Mouse (Mus musculus): ENCODE measurements around the gene Grik1. TPM values are rescaled to one million over a fixed set of nuclear protein-coding genes. Genes with fewer than 3 reads are reported as not detected.

Grik1 gene
- polyA plus RNA-seq, 1 experiment, result not detected

DNA sequence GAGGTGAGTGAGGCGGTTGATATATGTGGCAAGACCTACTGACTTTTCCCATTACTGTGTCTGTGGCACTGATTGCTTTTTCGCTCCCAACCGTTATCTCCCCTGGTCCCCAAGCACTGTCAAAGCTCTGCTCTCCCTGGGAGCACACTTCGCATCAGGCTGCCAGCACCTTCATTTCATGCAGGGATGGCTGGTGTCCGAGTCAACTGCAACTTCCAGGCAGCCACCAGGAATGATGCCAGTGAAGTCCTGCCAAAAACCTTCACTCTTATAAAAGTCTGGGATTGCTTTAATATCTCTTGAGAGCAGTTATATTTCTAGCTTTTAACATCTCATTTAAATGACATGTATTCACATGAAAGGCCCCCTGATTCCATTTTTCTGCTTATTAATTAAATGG, 215.3 kb downstream of the Grik1 start:
- Histone ChIP-seq H3K36me3 (ENCODE audit: control insufficient read depth, insufficient read depth) (no peaks in the 10 kb centered on the region), H3K79me3 (ENCODE audit: low read depth) (no peaks in the 10 kb centered on the region), H3K79me2 (ENCODE audit: control insufficient read depth, insufficient read depth) (no peaks in the 10 kb centered on the region), H3ac (ENCODE audit: control insufficient read depth, insufficient read length, low read depth) (no peak overlapping the region), H3K27me3 (ENCODE audit: control insufficient read depth, insufficient read depth, insufficient read length) (no peaks in the 10 kb centered on the region), H3K4me3 (ENCODE audit: insufficient read depth, poor library complexity, severe bottlenecking) (no peak overlapping the region)
- no peak for TF ChIP-seq FOSL1 (IDR thresholded peaks at IDR 0.05; ENCODE audit: insufficient read depth, low read length, poor library complexity, severe bottlenecking)
- TF ChIP-seq USF1 (IDR thresholded peaks at IDR 0.05; ENCODE audit: low read depth), result no peak
- no peak for TF ChIP-seq MAX (IDR thresholded peaks at IDR 0.05)
- no peak for TF ChIP-seq MYOD1 (IDR thresholded peaks at IDR 0.05; ENCODE audit: control insufficient read depth, insufficient read length, low read depth)
- TF ChIP-seq CTCF (IDR thresholded peaks at IDR 0.05; ENCODE audit: control insufficient read depth, insufficient read depth, insufficient read length), result no peak
- TF ChIP-seq MYOG (IDR thresholded peaks at IDR 0.05; ENCODE audit: control insufficient read depth, extremely low read depth, insufficient read length), result no peak
- TF ChIP-seq CEBPB (IDR thresholded peaks at IDR 0.05; ENCODE audit: low read depth), result no peak

DNA sequence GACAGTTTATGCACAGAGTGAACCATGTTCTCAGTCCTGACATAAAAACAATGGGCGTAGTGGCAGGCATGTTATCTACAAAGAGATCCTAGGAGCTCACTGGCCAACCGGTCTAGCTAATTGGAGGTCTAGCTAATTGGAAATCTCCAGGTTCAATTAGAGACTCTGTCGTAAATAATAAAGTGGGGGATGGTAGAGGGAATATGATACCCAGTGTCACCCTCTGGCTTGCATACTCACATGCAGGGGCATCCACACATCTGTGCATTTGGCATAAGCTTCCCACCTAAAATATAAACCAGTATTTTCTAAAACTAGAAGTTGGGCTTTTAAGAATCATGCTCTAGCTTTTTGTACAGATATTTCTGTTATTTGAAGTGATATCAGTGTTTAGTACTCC, 229.1 kb downstream of the Grik1 start:
- Histone ChIP-seq H3K27me3 (ENCODE audit: control insufficient read depth, insufficient read depth, insufficient read length) (no peaks in the 10 kb centered on the region), H3K79me3 (ENCODE audit: low read depth) (no peaks in the 10 kb centered on the region), H3K79me2 (ENCODE audit: control insufficient read depth, insufficient read depth) (no peaks in the 10 kb centered on the region), H3K36me3 (ENCODE audit: control insufficient read depth, insufficient read depth) (no peaks in the 10 kb centered on the region), H3K4me3 (ENCODE audit: insufficient read depth, poor library complexity, severe bottlenecking) (no peak overlapping the region), H3ac (ENCODE audit: control insufficient read depth, insufficient read length, low read depth) (no peak overlapping the region)
- TF ChIP-seq MYOD1 (IDR thresholded peaks at IDR 0.05; ENCODE audit: control insufficient read depth, insufficient read length, low read depth) (no peak), CTCF (IDR thresholded peaks at IDR 0.05; ENCODE audit: control insufficient read depth, insufficient read depth, insufficient read length) (no peak), MAX (IDR thresholded peaks at IDR 0.05) (no peak), CEBPB (IDR thresholded peaks at IDR 0.05; ENCODE audit: low read depth) (no peak), FOSL1 (IDR thresholded peaks at IDR 0.05; ENCODE audit: insufficient read depth, low read length, poor library complexity, severe bottlenecking) (no peak), MYOG (IDR thresholded peaks at IDR 0.05; ENCODE audit: control insufficient read depth, extremely low read depth, insufficient read length) (no peak), USF1 (IDR thresholded peaks at IDR 0.05; ENCODE audit: low read depth) (no peak)

DNA sequence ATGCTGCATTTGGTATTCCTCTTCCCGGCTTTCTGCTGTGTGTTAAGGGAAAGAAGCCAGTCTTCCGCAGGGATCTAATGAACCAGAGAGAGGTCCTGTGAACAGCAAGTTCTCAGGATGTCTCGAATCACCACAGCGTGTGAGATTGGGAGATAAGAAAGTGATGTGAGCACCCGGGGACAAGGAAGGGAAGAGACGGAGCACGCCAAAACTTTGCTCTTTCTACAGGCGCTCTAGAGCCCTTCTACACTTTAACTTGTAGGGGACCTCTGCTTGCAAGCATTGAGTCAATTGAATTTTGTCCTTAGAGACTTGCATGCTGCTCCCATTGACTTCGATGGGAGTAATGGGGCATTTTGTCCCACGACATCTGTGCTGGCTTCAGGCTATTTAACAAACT, 241.9 kb downstream of the Grik1 start:
- TF ChIP-seq CEBPB (IDR thresholded peaks at IDR 0.05; ENCODE audit: low read depth) (no peak), FOSL1 (IDR thresholded peaks at IDR 0.05; ENCODE audit: insufficient read depth, low read length, poor library complexity, severe bottlenecking) (no peak), MAX (IDR thresholded peaks at IDR 0.05) (no peak), MYOD1 (IDR thresholded peaks at IDR 0.05; ENCODE audit: control insufficient read depth, insufficient read length, low read depth) (no peak), MYOG (IDR thresholded peaks at IDR 0.05; ENCODE audit: control insufficient read depth, extremely low read depth, insufficient read length) (no peak), CTCF (IDR thresholded peaks at IDR 0.05; ENCODE audit: control insufficient read depth, insufficient read depth, insufficient read length) (no peak), USF1 (IDR thresholded peaks at IDR 0.05; ENCODE audit: low read depth) (no peak)
- H3K4me3 ChIP-seq (ENCODE audit: insufficient read depth, poor library complexity, severe bottlenecking), result no peak overlapping the region
- no peaks in the 10 kb centered on the region for H3K79me3 ChIP-seq (ENCODE audit: low read depth)
- H3ac ChIP-seq (ENCODE audit: control insufficient read depth, insufficient read length, low read depth), result no peak overlapping the region
- H3K27me3 ChIP-seq (ENCODE audit: control insufficient read depth, insufficient read depth, insufficient read length), result no peaks in the 10 kb centered on the region
- H3K36me3 ChIP-seq (ENCODE audit: control insufficient read depth, insufficient read depth), result no peaks in the 10 kb centered on the region
- no peaks in the 10 kb centered on the region for H3K79me2 ChIP-seq (ENCODE audit: control insufficient read depth, insufficient read depth)

GRCm38 (mm10) chr16:88044321-88044720, 245.7 kb downstream of the Grik1 start:
- TF ChIP-seq CTCF (IDR thresholded peaks at IDR 0.05; ENCODE audit: control insufficient read depth, insufficient read depth, insufficient read length) (no peak), FOSL1 (IDR thresholded peaks at IDR 0.05; ENCODE audit: insufficient read depth, low read length, poor library complexity, severe bottlenecking) (no peak), CEBPB (IDR thresholded peaks at IDR 0.05; ENCODE audit: low read depth) (no peak), MYOG (IDR thresholded peaks at IDR 0.05; ENCODE audit: control insufficient read depth, extremely low read depth, insufficient read length) (no peak), MAX (IDR thresholded peaks at IDR 0.05) (no peak), MYOD1 (IDR thresholded peaks at IDR 0.05; ENCODE audit: control insufficient read depth, insufficient read length, low read depth) (no peak), USF1 (IDR thresholded peaks at IDR 0.05; ENCODE audit: low read depth) (no peak)
- Histone ChIP-seq H3K27me3 (ENCODE audit: control insufficient read depth, insufficient read depth, insufficient read length) (no peaks in the 10 kb centered on the region), H3K79me2 (ENCODE audit: control insufficient read depth, insufficient read depth) (no peaks in the 10 kb centered on the region), H3ac (ENCODE audit: control insufficient read depth, insufficient read length, low read depth) (no peak overlapping the region), H3K4me3 (ENCODE audit: insufficient read depth, poor library complexity, severe bottlenecking) (no peak overlapping the region), H3K36me3 (ENCODE audit: control insufficient read depth, insufficient read depth) (no peaks in the 10 kb centered on the region), H3K79me3 (ENCODE audit: low read depth) (no peaks in the 10 kb centered on the region)

DNA sequence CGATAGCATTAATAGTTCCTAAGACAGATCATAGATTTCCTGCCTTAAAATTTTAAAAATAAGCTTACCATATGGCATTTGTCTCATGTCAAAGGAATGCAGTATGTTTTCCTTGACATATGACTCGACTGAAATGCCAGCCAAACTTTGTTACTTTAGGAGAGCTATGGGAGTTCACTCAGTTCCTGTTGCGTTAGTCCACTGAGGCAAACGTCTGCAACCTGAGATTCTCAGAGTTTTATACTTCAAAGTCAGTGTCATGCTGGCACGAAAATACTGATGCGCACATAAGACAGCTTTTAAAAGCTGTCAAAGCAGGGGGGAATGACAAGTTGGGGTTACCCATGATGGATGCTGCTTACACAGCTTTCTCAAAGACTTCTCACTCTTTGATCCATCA, 247.6 kb downstream of the Grik1 start:
- no peaks in the 10 kb centered on the region for H3K36me3 ChIP-seq (ENCODE audit: control insufficient read depth, insufficient read depth)
- no peak overlapping the region for H3ac ChIP-seq (ENCODE audit: control insufficient read depth, insufficient read length, low read depth)
- H3K79me3 ChIP-seq (ENCODE audit: low read depth), result no peaks in the 10 kb centered on the region
- H3K4me3 ChIP-seq (ENCODE audit: insufficient read depth, poor library complexity, severe bottlenecking), result no peak overlapping the region
- H3K79me2 ChIP-seq (ENCODE audit: control insufficient read depth, insufficient read depth), result no peaks in the 10 kb centered on the region
- H3K27me3 ChIP-seq (ENCODE audit: control insufficient read depth, insufficient read depth, insufficient read length), result no peaks in the 10 kb centered on the region
- TF ChIP-seq CTCF (IDR thresholded peaks at IDR 0.05; ENCODE audit: control insufficient read depth, insufficient read depth, insufficient read length) (no peak), FOSL1 (IDR thresholded peaks at IDR 0.05; ENCODE audit: insufficient read depth, low read length, poor library complexity, severe bottlenecking) (no peak), CEBPB (IDR thresholded peaks at IDR 0.05; ENCODE audit: low read depth) (no peak)

GRCm38 (mm10) chr16:88038503-88039091, 251.5 kb downstream of the Grik1 start:
- TF ChIP-seq MAX (IDR thresholded peaks at IDR 0.05) (no peak), MYOD1 (IDR thresholded peaks at IDR 0.05; ENCODE audit: control insufficient read depth, insufficient read length, low read depth) (no peak), MYOG (IDR thresholded peaks at IDR 0.05; ENCODE audit: control insufficient read depth, extremely low read depth, insufficient read length) (no peak), CTCF (IDR thresholded peaks at IDR 0.05; ENCODE audit: control insufficient read depth, insufficient read depth, insufficient read length) (no peak), CEBPB (IDR thresholded peaks at IDR 0.05; ENCODE audit: low read depth) (no peak), FOSL1 (IDR thresholded peaks at IDR 0.05; ENCODE audit: insufficient read depth, low read length, poor library complexity, severe bottlenecking) (no peak), USF1 (IDR thresholded peaks at IDR 0.05; ENCODE audit: low read depth) (no peak)
- H3K4me3 ChIP-seq (ENCODE audit: insufficient read depth, poor library complexity, severe bottlenecking), result no peak overlapping the region

More at GRCm38 (mm10) chr16:88038503-88039091, 251.5 kb downstream of the Grik1 start:
- no peaks in the 10 kb centered on the region for H3K79me3 ChIP-seq (ENCODE audit: low read depth)
- no peaks in the 10 kb centered on the region for H3K36me3 ChIP-seq (ENCODE audit: control insufficient read depth, insufficient read depth)
- H3K27me3 ChIP-seq (ENCODE audit: control insufficient read depth, insufficient read depth, insufficient read length), result no peaks in the 10 kb centered on the region
- H3ac ChIP-seq (ENCODE audit: control insufficient read depth, insufficient read length, low read depth), result no peak overlapping the region
- no peaks in the 10 kb centered on the region for H3K79me2 ChIP-seq (ENCODE audit: control insufficient read depth, insufficient read depth)
